Mouse (Mus musculus) stomach, postnatal 0 days (tissue): ENCODE measurements around the gene Cntnap1.

Source experiments
- CTCF ChIP-seq: IDR thresholded peaks from 2 replicates; pipeline ENCODE4 v1.5.1; 2016; ENCODE audit warnings: antibody characterized with exemption, low read depth, mild to moderate bottlenecking, moderate library complexity
- EP300 ChIP-seq: optimal IDR thresholded peaks from 2 replicates; pipeline ENCODE3; 2016; ENCODE audit warnings: antibody characterized with exemption

GRCm38 (mm10) chr11:101218436-101219055 is 48.2 kb downstream of the Cntnap1 start:
- no peak for TF ChIP-seq EP300
- TF ChIP-seq CTCF: no peak
